Mouse (Mus musculus) kidney, postnatal 14 days (tissue): ENCODE results near the gene Fxyd7.

Experiments
- DNase-seq: peaks from one replicate; pipeline ENCODE4 v3.0.0; 2022; ENCODE audit warnings: mixed read lengths

Gene Fxyd7

GRCm38 (mm10) chr7:31051321-31052021 is at the start of gene Fxyd7:
TSS of gene Fxyd7 (minus strand) at chr7:31051467.
- no peak for DNase-seq

GRCm38 (mm10) chr7:31100786-31101185 is 49.5 kb upstream of the Fxyd7 start:
- no peak for DNase-seq

GRCm38 (mm10) chr7:31099612-31099982 is 48.3 kb upstream of the Fxyd7 start:
- no peak for DNase-seq

- DNase-seq: no peak
Observed at GRCm38 (mm10) chr7:31098697-31099611, 47.7 kb upstream of the Fxyd7 start.

GRCm38 (mm10) chr7:31097583-31098248 is 46.4 kb upstream of the Fxyd7 start:
- DNase-seq: peak; percentile 94

GRCm38 (mm10) chr7:31096892-31097564 is 45.8 kb upstream of the Fxyd7 start:
- no peak for DNase-seq

GRCm38 (mm10) chr7:31094774-31095501 is 43.7 kb upstream of the Fxyd7 start:
- no peak for DNase-seq

- no peak for DNase-seq
Observed at GRCm38 (mm10) chr7:31089721-31090120, 38.5 kb upstream of the Fxyd7 start.

GRCm38 (mm10) chr7:31088206-31088605 is 36.9 kb upstream of the Fxyd7 start:
- DNase-seq: no peak

GRCm38 (mm10) chr7:31087262-31087661 is 36.0 kb upstream of the Fxyd7 start:
- no peak for DNase-seq

GRCm38 (mm10) chr7:31086175-31086755 is 35.0 kb upstream of the Fxyd7 start:
- no peak for DNase-seq

- peak; percentile 52 for DNase-seq
Observed at GRCm38 (mm10) chr7:31085171-31085570, 33.9 kb upstream of the Fxyd7 start.

- peak; percentile 41 for DNase-seq
Observed at GRCm38 (mm10) chr7:31084140-31084539, 32.9 kb upstream of the Fxyd7 start.

- DNase-seq: peak; percentile 54
Observed at GRCm38 (mm10) chr7:31082831-31083588, 31.7 kb upstream of the Fxyd7 start.

GRCm38 (mm10) chr7:31082106-31082505 is 30.8 kb upstream of the Fxyd7 start:
- no peak for DNase-seq

GRCm38 (mm10) chr7:31081106-31081505 is 29.8 kb upstream of the Fxyd7 start:
- DNase-seq: no peak

- DNase-seq: no peak
Observed at GRCm38 (mm10) chr7:31080611-31081010, 29.3 kb upstream of the Fxyd7 start.

- no peak for DNase-seq
Observed at GRCm38 (mm10) chr7:31079670-31080069, 28.4 kb upstream of the Fxyd7 start.

- DNase-seq: peak; percentile 56
Observed at GRCm38 (mm10) chr7:31077885-31078445, 26.7 kb upstream of the Fxyd7 start.

GRCm38 (mm10) chr7:31077470-31077869 is 26.2 kb upstream of the Fxyd7 start:
- DNase-seq: no peak

- DNase-seq: no peak
Observed at GRCm38 (mm10) chr7:31076492-31076891, 25.2 kb upstream of the Fxyd7 start, which contains the start of gene Fxyd3. TSS of gene Fxyd3 (minus strand) at chr7:31076704.
